Mouse (Mus musculus): ENCODE measurements around the gene Cdkn2b. TPM values are rescaled to one million over a fixed set of nuclear protein-coding genes. Genes with fewer than 3 reads are reported as not detected.

Gene Cdkn2b
- polyA plus RNA-seq, 1 experiment: 8.3 TPM

DNA sequence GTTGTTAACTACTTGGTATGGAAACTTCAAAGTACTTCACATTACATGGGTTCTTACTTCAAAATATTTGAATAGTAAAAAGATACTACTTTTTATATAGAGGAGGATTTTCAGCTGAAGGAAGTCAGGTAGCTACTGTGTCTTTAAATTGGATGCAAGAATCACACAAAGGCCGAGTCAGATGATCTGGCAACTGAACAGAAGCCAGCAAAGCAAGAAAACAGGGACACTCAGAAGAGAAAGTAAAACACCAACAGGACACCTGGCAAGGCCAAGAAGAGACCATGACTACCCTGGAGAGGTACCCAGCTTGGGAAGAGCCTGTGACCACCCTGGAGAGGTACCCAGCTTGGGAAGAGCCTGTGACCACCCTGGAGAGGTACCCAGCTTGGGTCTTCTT lies 24.3 kb downstream of the Cdkn2b start:
- Histone ChIP-seq H3K9me3 (replicated peaks; ENCODE audit: control insufficient read depth, insufficient read depth, low read length, poor library complexity, severe bottlenecking) (no peaks in the 10 kb centered on the region), H3K4me1 (ENCODE audit: control insufficient read depth, insufficient read depth, low read length) (no peaks in the 10 kb centered on the region), H3K9ac (ENCODE audit: low read depth, poor library complexity, severe bottlenecking) (no peak overlapping the region), H3K4me3 (ENCODE audit: low read depth, low read length) (no peak overlapping the region), H3K36me3 (ENCODE audit: control insufficient read depth, insufficient read depth, low read length, poor library complexity, severe bottlenecking) (no peaks in the 10 kb centered on the region), H3K27ac (ENCODE audit: insufficient read depth, low read length) (no peak overlapping the region), H3K27me3 (ENCODE audit: control insufficient read depth, insufficient read depth, low read length, poor library complexity, severe bottlenecking) (peaks cover 10% of the 10 kb centered on the region; the same call in 1 of the 2 replicates)
- no peak for TF ChIP-seq CTCF (IDR thresholded peaks at IDR 0.05; ENCODE audit: low read depth, low read length)
- no peak for TF ChIP-seq POLR2A (IDR thresholded peaks at IDR 0.05; ENCODE audit: insufficient read depth, low read length)
- TF ChIP-seq EP300 (IDR thresholded peaks at IDR 0.05; ENCODE audit: insufficient read depth, low read depth, low read length): no peak

DNA sequence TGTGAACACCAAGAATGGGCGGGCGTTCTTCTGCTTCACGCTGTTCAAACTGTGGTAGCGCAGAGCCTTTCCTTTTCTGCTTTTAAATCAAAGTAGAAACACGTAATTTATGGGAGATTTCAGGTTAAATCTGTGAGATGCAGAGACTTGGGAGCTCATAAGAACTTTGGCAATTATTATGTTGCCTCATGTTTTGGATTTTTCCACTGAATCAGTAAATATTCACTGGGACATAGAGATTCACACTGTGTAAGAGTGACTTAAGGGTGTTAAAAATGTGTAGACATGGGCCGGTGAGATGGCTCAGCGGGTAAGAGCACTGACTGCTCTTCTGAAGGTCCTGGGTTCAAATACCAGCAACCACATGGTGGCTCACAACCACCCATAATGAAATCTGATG lies 25.2 kb downstream of the Cdkn2b start:
- TF ChIP-seq CTCF (IDR thresholded peaks at IDR 0.05; ENCODE audit: low read depth, low read length) (no peak), POLR2A (IDR thresholded peaks at IDR 0.05; ENCODE audit: insufficient read depth, low read length) (no peak), EP300 (IDR thresholded peaks at IDR 0.05; ENCODE audit: insufficient read depth, low read depth, low read length) (no peak)
- Histone ChIP-seq H3K9me3 (replicated peaks; ENCODE audit: control insufficient read depth, insufficient read depth, low read length, poor library complexity, severe bottlenecking) (no peaks in the 10 kb centered on the region), H3K4me1 (ENCODE audit: control insufficient read depth, insufficient read depth, low read length) (no peaks in the 10 kb centered on the region), H3K36me3 (ENCODE audit: control insufficient read depth, insufficient read depth, low read length, poor library complexity, severe bottlenecking) (no peaks in the 10 kb centered on the region), H3K27ac (ENCODE audit: insufficient read depth, low read length) (no peak overlapping the region), H3K4me3 (ENCODE audit: low read depth, low read length) (no peak overlapping the region), H3K9ac (ENCODE audit: low read depth, poor library complexity, severe bottlenecking) (no peak overlapping the region), H3K27me3 (ENCODE audit: control insufficient read depth, insufficient read depth, low read length, poor library complexity, severe bottlenecking) (peaks cover 10% of the 10 kb centered on the region; the same call in 1 of the 2 replicates)

DNA sequence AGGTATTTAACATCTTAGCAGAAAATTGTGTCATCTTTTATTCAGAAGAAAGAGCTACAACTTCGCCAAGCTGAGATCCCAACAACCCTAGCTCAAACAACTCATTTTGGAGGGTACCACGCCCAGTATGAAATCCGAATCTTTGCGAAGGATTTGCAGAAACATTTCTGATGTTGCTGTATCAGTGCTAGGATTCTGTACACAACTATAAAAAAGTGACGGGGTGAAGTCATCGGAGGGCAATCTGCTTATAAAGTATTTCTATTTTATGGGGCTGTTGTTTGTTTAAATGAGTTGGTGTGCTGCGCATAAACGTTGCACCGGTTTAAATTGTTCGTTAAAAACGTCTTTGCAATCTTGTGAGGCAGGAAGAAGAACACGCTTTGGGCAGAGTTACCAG lies 28.2 kb downstream of the Cdkn2b start:
- TF ChIP-seq CTCF (IDR thresholded peaks at IDR 0.05; ENCODE audit: low read depth, low read length) (no peak), POLR2A (IDR thresholded peaks at IDR 0.05; ENCODE audit: insufficient read depth, low read length) (no peak), EP300 (IDR thresholded peaks at IDR 0.05; ENCODE audit: insufficient read depth, low read depth, low read length) (no peak)
- Histone ChIP-seq H3K9me3 (replicated peaks; ENCODE audit: control insufficient read depth, insufficient read depth, low read length, poor library complexity, severe bottlenecking) (no peaks in the 10 kb centered on the region), H3K36me3 (ENCODE audit: control insufficient read depth, insufficient read depth, low read length, poor library complexity, severe bottlenecking) (no peaks in the 10 kb centered on the region), H3K4me1 (ENCODE audit: control insufficient read depth, insufficient read depth, low read length) (no peaks in the 10 kb centered on the region), H3K27me3 (ENCODE audit: control insufficient read depth, insufficient read depth, low read length, poor library complexity, severe bottlenecking) (peaks cover 9% of the 10 kb centered on the region), H3K4me3 (ENCODE audit: low read depth, low read length) (no peak overlapping the region), H3K9ac (ENCODE audit: low read depth, poor library complexity, severe bottlenecking) (no peak overlapping the region), H3K27ac (ENCODE audit: insufficient read depth, low read length) (no peak overlapping the region)

DNA sequence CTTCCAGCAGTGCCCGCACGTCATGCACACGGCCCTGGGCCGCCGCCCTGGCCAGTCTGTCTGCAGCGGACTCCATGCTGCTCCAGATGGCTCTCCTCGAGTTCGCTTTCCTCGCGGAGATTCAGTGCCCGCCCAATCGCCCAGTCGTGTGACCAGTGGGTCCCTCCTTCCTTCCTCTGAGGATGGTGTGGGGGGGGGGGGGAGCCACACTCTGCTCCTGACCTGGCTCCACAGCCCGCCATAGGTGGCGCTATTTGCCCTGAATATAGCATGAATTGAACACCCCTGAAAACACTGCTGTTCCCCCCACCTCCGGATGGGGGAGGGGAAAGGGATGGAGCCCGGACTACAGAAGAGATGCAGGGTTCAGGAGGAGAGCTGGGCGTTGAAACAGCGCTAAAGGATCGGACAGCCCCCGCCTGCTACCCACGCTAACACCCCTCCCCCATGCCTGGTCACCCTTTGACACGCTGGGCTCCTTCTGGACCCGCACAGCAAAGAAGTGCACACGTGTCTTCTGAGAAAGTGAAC lies 28.7 kb downstream of the Cdkn2b start:
- no peaks in the 10 kb centered on the region for H3K36me3 ChIP-seq (ENCODE audit: control insufficient read depth, insufficient read depth, low read length, poor library complexity, severe bottlenecking)
- no peak overlapping the region for H3K9ac ChIP-seq (ENCODE audit: low read depth, poor library complexity, severe bottlenecking)

DNA sequence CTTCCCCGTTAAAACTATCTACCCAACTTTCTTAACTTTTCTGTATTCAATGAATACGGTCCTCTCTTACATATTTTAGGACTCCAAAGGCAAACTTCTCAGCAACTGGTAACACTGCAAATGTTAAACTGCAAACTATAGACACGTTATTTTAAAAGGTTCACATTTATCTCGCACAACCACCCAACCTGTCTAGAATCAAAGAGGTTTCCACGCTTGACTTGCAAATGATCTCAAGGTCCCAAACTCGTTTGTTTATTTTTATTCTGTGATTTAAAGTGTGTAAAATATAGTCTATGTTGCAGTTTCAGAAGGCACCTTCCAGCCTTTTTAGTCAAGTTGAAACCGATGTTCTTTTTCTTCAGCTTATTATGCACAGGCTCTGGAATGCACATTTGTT lies 29.6 kb downstream of the Cdkn2b start:
- Histone ChIP-seq H3K9ac (ENCODE audit: low read depth, poor library complexity, severe bottlenecking) (no peak overlapping the region), H3K4me1 (ENCODE audit: control insufficient read depth, insufficient read depth, low read length) (no peaks in the 10 kb centered on the region), H3K9me3 (replicated peaks; ENCODE audit: control insufficient read depth, insufficient read depth, low read length, poor library complexity, severe bottlenecking) (no peaks in the 10 kb centered on the region), H3K27ac (ENCODE audit: insufficient read depth, low read length) (no peak overlapping the region), H3K36me3 (ENCODE audit: control insufficient read depth, insufficient read depth, low read length, poor library complexity, severe bottlenecking) (no peaks in the 10 kb centered on the region), H3K27me3 (ENCODE audit: control insufficient read depth, insufficient read depth, low read length, poor library complexity, severe bottlenecking) (peaks cover 15% of the 10 kb centered on the region), H3K4me3 (ENCODE audit: low read depth, low read length) (no peak overlapping the region)
- no peak for TF ChIP-seq EP300 (IDR thresholded peaks at IDR 0.05; ENCODE audit: insufficient read depth, low read depth, low read length)
- TF ChIP-seq POLR2A (IDR thresholded peaks at IDR 0.05; ENCODE audit: insufficient read depth, low read length): no peak
- TF ChIP-seq CTCF (IDR thresholded peaks at IDR 0.05; ENCODE audit: low read depth, low read length): no peak

More for the DNA sequence above, 28.7 kb downstream of the Cdkn2b start:
- Histone ChIP-seq H3K9me3 (replicated peaks; ENCODE audit: control insufficient read depth, insufficient read depth, low read length, poor library complexity, severe bottlenecking) (no peaks in the 10 kb centered on the region), H3K4me1 (ENCODE audit: control insufficient read depth, insufficient read depth, low read length) (no peaks in the 10 kb centered on the region), H3K27ac (ENCODE audit: insufficient read depth, low read length) (no peak overlapping the region), H3K27me3 (ENCODE audit: control insufficient read depth, insufficient read depth, low read length, poor library complexity, severe bottlenecking) (peaks cover 12% of the 10 kb centered on the region), H3K4me3 (ENCODE audit: low read depth, low read length) (peak overlapping the region; percentile 60)
- TF ChIP-seq EP300 (IDR thresholded peaks at IDR 0.05; ENCODE audit: insufficient read depth, low read depth, low read length) (0 out of 2 replicates have a peak, but pooled peaks have one; percentile 42), CTCF (IDR thresholded peaks at IDR 0.05; ENCODE audit: low read depth, low read length) (peak; percentile 55), POLR2A (IDR thresholded peaks at IDR 0.05; ENCODE audit: insufficient read depth, low read length) (no peak)

DNA sequence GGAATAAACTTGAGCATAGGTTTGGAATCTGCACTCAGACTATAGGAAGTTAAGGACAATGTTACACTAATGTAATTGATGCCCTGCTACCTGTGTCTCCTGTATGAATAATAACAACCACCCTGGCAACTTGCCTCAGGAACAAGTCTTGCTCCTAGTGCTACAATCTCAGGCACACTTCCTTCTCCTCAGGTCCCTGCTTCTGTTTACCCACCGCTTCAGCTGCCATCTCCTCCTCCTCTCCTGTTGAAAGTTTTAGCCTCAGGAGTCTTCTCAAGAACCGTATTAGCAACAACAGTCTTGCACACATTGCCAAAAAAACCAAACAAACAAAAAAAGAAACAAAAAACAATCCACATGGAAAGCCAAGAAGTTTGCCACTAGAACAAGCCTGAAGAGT lies 31.2 kb downstream of the Cdkn2b start:
- Histone ChIP-seq H3K4me3 (ENCODE audit: low read depth, low read length) (no peak overlapping the region), H3K36me3 (ENCODE audit: control insufficient read depth, insufficient read depth, low read length, poor library complexity, severe bottlenecking) (no peaks in the 10 kb centered on the region), H3K4me1 (ENCODE audit: control insufficient read depth, insufficient read depth, low read length) (no peaks in the 10 kb centered on the region), H3K27ac (ENCODE audit: insufficient read depth, low read length) (no peak overlapping the region), H3K9me3 (replicated peaks; ENCODE audit: control insufficient read depth, insufficient read depth, low read length, poor library complexity, severe bottlenecking) (no peaks in the 10 kb centered on the region), H3K9ac (ENCODE audit: low read depth, poor library complexity, severe bottlenecking) (no peak overlapping the region), H3K27me3 (ENCODE audit: control insufficient read depth, insufficient read depth, low read length, poor library complexity, severe bottlenecking) (peaks cover 21% of the 10 kb centered on the region)
- TF ChIP-seq POLR2A (IDR thresholded peaks at IDR 0.05; ENCODE audit: insufficient read depth, low read length) (no peak), EP300 (IDR thresholded peaks at IDR 0.05; ENCODE audit: insufficient read depth, low read depth, low read length) (no peak), CTCF (IDR thresholded peaks at IDR 0.05; ENCODE audit: low read depth, low read length) (no peak)

Data from ES-Bruce4 (cell line).